Mouse (Mus musculus) MEL (cell line): ENCODE measurements at regions not wholly inside any gene's neighbourhood (a gene's known extent, or its start where the extent isn't known, plus 50 kb on each side); places are given as distances from the start of the nearest gene placed in this dataset.

ENCODE experiments used
- DNase-seq: peaks from one replicate; pipeline ENCODE4 v3.0.0; 2011; ENCODE audit warnings: low read depth, low spot score
- H3K27ac ChIP-seq: 2 replicates; pipeline ENCODE4 v1.5.1; 2012; ENCODE audit warnings: low read depth, mild to moderate bottlenecking, control low read depth, low read length, moderate library complexity; ENCODE audit not compliant: control insufficient read depth
- H3K27me3 ChIP-seq, 2 experiments: fragments of 150-350 bp in 1 of 2; sonication (generic) in 1 of 2; 2 replicates each; pipeline ENCODE4 v1.6.1; 2012; ENCODE audit warnings: low read length in 2 of 2, mild to moderate bottlenecking in 2 of 2, improper control_type of control experiment in 1 of 2, moderate library complexity in 1 of 2; ENCODE audit not compliant: insufficient read depth in 2 of 2, control insufficient read depth in 1 of 2
- H3K36me3 ChIP-seq, 2 experiments: 2 replicates each; pipeline ENCODE4 v1.6.1; 2012 to 2014; ENCODE audit warnings: low read length in 2 of 2, improper control_type of control experiment in 1 of 2, inconsistent platforms in 1 of 2, mild to moderate bottlenecking in 1 of 2; ENCODE audit not compliant: insufficient read depth in 2 of 2, control insufficient read depth in 1 of 2
- H3K4me1 ChIP-seq, 2 experiments: fragments of 150-350 bp in 1 of 2; sonication (generic) in 1 of 2; 2 replicates each; pipeline ENCODE4 v1.6.1; 2012; ENCODE audit warnings: low read length in 2 of 2, improper control_type of control experiment in 1 of 2, mild to moderate bottlenecking in 1 of 2; ENCODE audit not compliant: insufficient read depth in 2 of 2, control insufficient read depth in 1 of 2
- H3K4me3 ChIP-seq, 2 experiments: fragments of 150-350 bp in 1 of 2; sonication (generic) in 1 of 2; 2 replicates each; pipeline ENCODE4 v1.5.1; 2012; ENCODE audit warnings: low read depth in 2 of 2, low read length in 2 of 2, mild to moderate bottlenecking in 2 of 2, moderate library complexity in 2 of 2, control low read depth in 1 of 2, improper control_type of control experiment in 1 of 2; ENCODE audit not compliant: control insufficient read depth in 1 of 2, insufficient read depth in 1 of 2
- H3K79me2 ChIP-seq: 2 replicates; pipeline ENCODE4 v1.6.1; 2012; ENCODE audit warnings: mild to moderate bottlenecking, low read length, moderate library complexity; ENCODE audit not compliant: control insufficient read depth, poor library complexity, insufficient read depth
- H3K9ac ChIP-seq: 2 replicates; pipeline ENCODE4 v1.6.1; 2012; ENCODE audit warnings: low read depth, mild to moderate bottlenecking, control low read depth, low read length, moderate library complexity; ENCODE audit not compliant: control insufficient read depth, poor library complexity, severe bottlenecking
- H3K9me3 ChIP-seq: fragments of 150-350 bp; sonication (generic); replicated peaks from 2 replicates; pipeline ENCODE4 v1.6.1; 2012; ENCODE audit warnings: mild to moderate bottlenecking, low read length, improper control_type of control experiment, moderate library complexity; ENCODE audit not compliant: insufficient read depth
- BHLHE40 ChIP-seq: IDR thresholded peaks from 2 replicates; pipeline ENCODE4 v1.6.1; 2012; ENCODE audit warnings: low read depth, mild to moderate bottlenecking, inconsistent platforms, low read length, improper control_type of control experiment, borderline replicate concordance
- CHD2 ChIP-seq: IDR thresholded peaks from 2 replicates; pipeline ENCODE4 v1.6.1; 2011; ENCODE audit warnings: low read length, improper control_type of control experiment
- ELF1 ChIP-seq: IDR thresholded peaks from 2 replicates; pipeline ENCODE4 v1.6.1; 2014; ENCODE audit warnings: low read depth, mild to moderate bottlenecking, inconsistent platforms, low read length, improper control_type of control experiment, moderate library complexity
- HCFC1 ChIP-seq: IDR thresholded peaks from 2 replicates; pipeline ENCODE4 v1.6.1; 2012; ENCODE audit warnings: low read depth, mild to moderate bottlenecking, inconsistent platforms, low read length, improper control_type of control experiment, moderate library complexity
- MAFK ChIP-seq: IDR thresholded peaks from 2 replicates; pipeline ENCODE4 v1.6.1; 2011; ENCODE audit warnings: low read depth, mild to moderate bottlenecking, low read length, improper control_type of control experiment, borderline replicate concordance
- POLR2A ChIP-seq, 2 experiments: IDR thresholded peaks; 2 replicates each; pipeline ENCODE4 v1.6.1; 2011 to 2012; ENCODE audit warnings: low read length in 2 of 2, mild to moderate bottlenecking in 2 of 2, control low read depth in 1 of 2, improper control_type of control experiment in 1 of 2, low read depth in 1 of 2, moderate library complexity in 1 of 2; ENCODE audit not compliant: control insufficient read depth in 1 of 2, insufficient read depth in 1 of 2, poor library complexity in 1 of 2
- POLR2AphosphoS5 ChIP-seq: IDR thresholded peaks from 2 replicates; pipeline ENCODE4 v1.6.1; 2012; ENCODE audit warnings: low read depth, borderline replicate concordance, mild to moderate bottlenecking, inconsistent platforms, low read length, moderate library complexity, mixed read lengths
- RAD21 ChIP-seq: IDR thresholded peaks from 2 replicates; pipeline ENCODE4 v1.6.1; 2011; ENCODE audit warnings: mild to moderate bottlenecking, low read depth, low read length, improper control_type of control experiment
- SMC3 ChIP-seq: IDR thresholded peaks from 2 replicates; pipeline ENCODE4 v1.6.1; 2011; ENCODE audit warnings: low read depth, low read length, improper control_type of control experiment
- TAL1 ChIP-seq: IDR thresholded peaks from 2 replicates; pipeline ENCODE4 v1.6.1; 2012; ENCODE audit warnings: mild to moderate bottlenecking, inconsistent platforms, low read length, moderate library complexity, mixed read lengths
- TBP ChIP-seq: IDR thresholded peaks from 2 replicates; pipeline ENCODE4 v1.8.0; 2011; ENCODE audit warnings: low read depth, low read length, improper control_type of control experiment
- USF1 ChIP-seq: IDR thresholded peaks from 2 replicates; pipeline ENCODE4 v1.6.1; 2014; ENCODE audit warnings: low read depth, mild to moderate bottlenecking, inconsistent platforms, low read length, improper control_type of control experiment, moderate library complexity
- ZNF384 ChIP-seq: IDR thresholded peaks from 2 replicates; pipeline ENCODE4 v1.6.1; 2012; ENCODE audit warnings: low read depth, mild to moderate bottlenecking, inconsistent platforms, low read length, improper control_type of control experiment

DNA sequence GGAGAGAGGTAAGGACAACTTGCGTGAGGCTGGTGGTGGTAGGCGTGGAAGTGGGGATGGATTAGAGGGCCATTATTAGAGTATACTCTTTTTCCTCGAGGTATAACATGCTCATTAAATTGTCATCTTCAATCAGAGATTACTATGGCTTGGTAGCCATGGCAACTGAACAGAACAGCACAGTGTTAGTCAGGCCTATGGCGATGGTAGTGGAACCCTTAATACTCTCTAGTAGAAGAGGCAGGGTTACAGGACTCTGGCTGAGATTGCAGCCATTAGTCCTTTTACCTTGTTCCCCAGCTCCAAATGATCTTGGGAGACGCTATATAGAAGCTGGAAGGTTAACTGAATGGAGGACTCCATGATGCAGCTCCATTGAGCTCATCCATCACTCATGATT lies 131.5 kb downstream of the En1 start:
- Histone ChIP-seq H3K79me2 (no peaks in the 10 kb centered on the region), H3K9me3 (no peaks in the 10 kb centered on the region), H3K27me3 (no peaks in the 10 kb centered on the region), H3K4me1 (no peaks in the 10 kb centered on the region), H3K36me3 (no peaks in the 10 kb centered on the region), H3K4me3 (no peak overlapping the region), H3K9ac (no peak overlapping the region), H3K27ac (no peak overlapping the region)
- TF ChIP-seq SMC3 (no peak), TAL1 (no peak), POLR2AphosphoS5 (no peak), BHLHE40 (no peak), POLR2A (IDR thresholded peaks at IDR 0.05; ENCODE audit: control insufficient read depth in 1 of 2, insufficient read depth in 1 of 2, low read depth in 1 of 2, low read length in 2 of 2, poor library complexity in 1 of 2) (no peak), RAD21 (no peak)
- DNase-seq = no peak

DNA sequence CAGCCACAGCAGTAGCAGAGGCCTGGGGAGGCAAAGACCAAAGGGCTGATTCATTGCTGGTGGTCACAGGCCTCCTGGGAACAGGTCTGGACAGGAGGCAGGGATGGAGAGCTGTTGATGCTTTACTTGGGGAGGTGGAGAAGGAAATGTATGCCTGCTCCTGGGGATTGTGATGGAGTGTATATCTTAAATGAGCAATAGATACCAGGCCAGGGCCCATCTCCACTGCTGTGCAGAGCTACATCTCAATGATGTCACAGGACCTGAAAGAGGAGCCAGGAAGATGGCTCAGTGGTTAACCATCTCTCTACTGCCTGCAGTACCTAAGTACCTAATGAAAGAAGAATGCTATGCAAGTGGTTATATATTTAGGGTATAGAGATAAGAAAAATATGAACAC lies 132.6 kb downstream of the En1 start:
- no peaks in the 10 kb centered on the region for H3K79me2 ChIP-seq
- H3K27ac ChIP-seq = no peak overlapping the region
- H3K9me3 ChIP-seq = no peaks in the 10 kb centered on the region
- DNase-seq = no peak
- H3K4me3 ChIP-seq = no peak overlapping the region
- H3K27me3 ChIP-seq = no peaks in the 10 kb centered on the region
- no peaks in the 10 kb centered on the region for H3K36me3 ChIP-seq
- H3K9ac ChIP-seq = no peak overlapping the region
- no peaks in the 10 kb centered on the region for H3K4me1 ChIP-seq
- no peak for TF ChIP-seq HCFC1
- TF ChIP-seq ZNF384 = no peak
- no peak for TF ChIP-seq USF1

DNA sequence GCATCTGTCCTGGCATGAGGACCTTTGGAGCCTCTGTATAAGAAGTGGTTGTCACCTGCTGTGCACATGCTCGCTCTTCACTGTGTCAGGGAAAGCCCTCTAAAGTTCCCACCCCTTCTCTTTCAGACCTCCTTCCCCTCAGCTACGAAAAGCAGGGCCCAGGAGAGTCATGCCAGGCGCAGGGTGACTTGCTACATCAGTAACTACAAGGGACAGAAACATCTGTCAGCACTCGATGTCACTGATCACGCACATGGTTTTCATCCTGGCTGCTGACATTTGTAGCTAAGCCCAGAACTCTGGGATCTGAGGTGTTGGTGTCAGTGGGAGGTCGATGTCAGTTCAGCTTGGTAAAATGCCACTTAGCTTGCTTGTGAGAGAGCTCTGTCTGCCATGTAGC lies 137.3 kb downstream of the En1 start:
- no peak for DNase-seq
- H3K4me3 ChIP-seq = no peak overlapping the region
- H3K4me1 ChIP-seq = no peaks in the 10 kb centered on the region
- H3K27me3 ChIP-seq = no peaks in the 10 kb centered on the region
- H3K9ac ChIP-seq = no peak overlapping the region
- H3K9me3 ChIP-seq = no peaks in the 10 kb centered on the region
- H3K79me2 ChIP-seq = no peaks in the 10 kb centered on the region
- H3K27ac ChIP-seq = no peak overlapping the region
- TF ChIP-seq CHD2 (no peak), MAFK (no peak), TBP (no peak), ELF1 (no peak)
- no peaks in the 10 kb centered on the region for H3K36me3 ChIP-seq
